Mouse (Mus musculus) forebrain, embryonic 12.5 days (tissue): ENCODE results near the gene Osbpl10. TPM values are rescaled to one million over a fixed set of nuclear protein-coding genes. Genes with fewer than 3 reads are reported as not detected.

Experiments
- ATAC-seq: fragments of 200-750 bp; cut with Nextera tagmentation; 2 replicates; pipeline ENCODE4 v1.8.0; 2017; ENCODE audit warnings: moderate TSS enrichment; ENCODE audit not compliant: low FRiP score
- H3K27ac ChIP-seq: fragments of 300-500 bp; sonication (generic); 2 replicates; pipeline ENCODE4 v1.5.1; 2016; ENCODE audit warnings: mild to moderate bottlenecking
- H3K27me3 ChIP-seq: fragments of 300-500 bp; sonication (generic); 2 replicates; pipeline ENCODE4 v1.6.1; 2016; ENCODE audit warnings: mild to moderate bottlenecking
- H3K36me3 ChIP-seq: fragments of 300-500 bp; sonication (generic); replicated peaks from 2 replicates; pipeline ENCODE4 v1.6.1; 2016; ENCODE audit warnings: mild to moderate bottlenecking
- H3K4me1 ChIP-seq: fragments of 300-500 bp; sonication (generic); 2 replicates; pipeline ENCODE4 v1.6.1; 2016
- H3K4me2 ChIP-seq: fragments of 300-500 bp; sonication (generic); 2 replicates; pipeline ENCODE4 v1.6.1; 2016; ENCODE audit warnings: mild to moderate bottlenecking, moderate library complexity
- H3K4me3 ChIP-seq: fragments of 300-500 bp; sonication (generic); replicated peaks from 2 replicates; pipeline ENCODE4 v1.5.1; 2016; ENCODE audit warnings: mild to moderate bottlenecking
- H3K9ac ChIP-seq: fragments of 300-500 bp; sonication (generic); 2 replicates; pipeline ENCODE4 v1.6.1; 2016; ENCODE audit warnings: mild to moderate bottlenecking
- H3K9me3 ChIP-seq: fragments of 300-500 bp; sonication (generic); 2 replicates; pipeline ENCODE4 v1.6.1; 2016
- WGBS: fragments of 180-500 bp; shearing (Covaris S2); methylation state at CpG from one replicate; pipeline ENCODE4 v1.1.7; 2016; 5-methylcytosine and 5-hydroxymethylcytosine counted together
- polyA plus RNA-seq: library from polyadenylated mRNA; unstranded; fragments of >200 nt; fragmentation: Nextera tagmentation; extraction: Ambion mirVana; gene quantifications from 2 replicates; pipeline ENCODE4 v1.2.1, GENCODE M21; 2016

Osbpl10 gene
- polyA plus RNA-seq, 1 experiment from 2014 or later: 1.6 TPM

GRCm38 (mm10) chr9:115058806-115059205 lies 80.4 kb downstream of the Osbpl10 start:
- H3K4me1 ChIP-seq: peaks cover 16% of the 10 kb centered on the region
- ATAC-seq: no peak
- no peak overlapping the region for H3K9ac ChIP-seq
- no peak overlapping the region for H3K27ac ChIP-seq
- H3K9me3 ChIP-seq: no peaks in the 10 kb centered on the region
- 46% methylated on average over 5 of the region's 5 CpGs for WGBS
- no peaks in the 10 kb centered on the region for H3K27me3 ChIP-seq
- H3K4me3 ChIP-seq: no peak overlapping the region
- no peak overlapping the region for H3K4me2 ChIP-seq
- H3K36me3 ChIP-seq: no peaks in the 10 kb centered on the region

GRCm38 (mm10) chr9:115064834-115065233 lies 86.5 kb downstream of the Osbpl10 start:
- H3K4me3 ChIP-seq: no peak overlapping the region
- no peak overlapping the region for H3K9ac ChIP-seq
- no peaks in the 10 kb centered on the region for H3K27me3 ChIP-seq
- 97% methylated on average over 1 of the region's 1 CpGs for WGBS
- H3K36me3 ChIP-seq: no peaks in the 10 kb centered on the region
- peaks cover 8% of the 10 kb centered on the region; the same call in 1 of the 2 replicates for H3K9me3 ChIP-seq
- no peak for ATAC-seq
- no peaks in the 10 kb centered on the region for H3K4me1 ChIP-seq
- H3K4me2 ChIP-seq: no peak overlapping the region
- H3K27ac ChIP-seq: no peak overlapping the region

GRCm38 (mm10) chr9:115067071-115067470 lies 88.7 kb downstream of the Osbpl10 start:
- Histone ChIP-seq H3K4me2 (no peak overlapping the region), H3K36me3 (no peaks in the 10 kb centered on the region), H3K4me1 (no peaks in the 10 kb centered on the region), H3K4me3 (no peak overlapping the region), H3K27me3 (no peaks in the 10 kb centered on the region), H3K27ac (no peak overlapping the region), H3K9me3 (peaks cover 8% of the 10 kb centered on the region; the same call in 1 of the 2 replicates), H3K9ac (no peak overlapping the region)
- 76% methylated on average over 9 of the region's 9 CpGs for WGBS
- ATAC-seq: no peak

- Histone ChIP-seq H3K4me2 (no peak overlapping the region), H3K27me3 (no peaks in the 10 kb centered on the region), H3K9me3 (peaks cover 12% of the 10 kb centered on the region; the same call in 1 of the 2 replicates), H3K36me3 (no peaks in the 10 kb centered on the region), H3K27ac (no peak overlapping the region), H3K4me3 (no peak overlapping the region), H3K9ac (no peak overlapping the region), H3K4me1 (no peaks in the 10 kb centered on the region)
- no peak for ATAC-seq
- 86% methylated on average over 4 of the region's 4 CpGs for WGBS
Observed at GRCm38 (mm10) chr9:115075191-115075590, 96.8 kb downstream of the Osbpl10 start.

GRCm38 (mm10) chr9:115088295-115088993 lies 110.1 kb downstream of the Osbpl10 start:
- Histone ChIP-seq H3K27ac (no peak overlapping the region), H3K9me3 (0 out of 2 replicates have a peak, but pooled peaks cover 4% of the 10 kb centered on the region), H3K4me3 (no peak overlapping the region), H3K36me3 (peaks cover 4% of the 10 kb centered on the region; the same call in 1 of the 2 replicates), H3K4me2 (no peak overlapping the region), H3K27me3 (no peaks in the 10 kb centered on the region), H3K9ac (no peak overlapping the region), H3K4me1 (no peaks in the 10 kb centered on the region)
- ATAC-seq: peak; percentile 80
- 54% methylated on average over 17 of the region's 17 CpGs for WGBS

GRCm38 (mm10) chr9:115089644-115090043 lies 111.3 kb downstream of the Osbpl10 start:
- 0 out of 2 replicates have a peak, but pooled peaks cover 4% of the 10 kb centered on the region for H3K9me3 ChIP-seq
- WGBS: 73% methylated on average over 5 of the region's 5 CpGs
- no peak overlapping the region for H3K9ac ChIP-seq
- no peak overlapping the region for H3K4me2 ChIP-seq
- peaks cover 4% of the 10 kb centered on the region; the same call in 1 of the 2 replicates for H3K36me3 ChIP-seq
- H3K27me3 ChIP-seq: no peaks in the 10 kb centered on the region
- no peak overlapping the region for H3K4me3 ChIP-seq
- H3K4me1 ChIP-seq: no peaks in the 10 kb centered on the region
- H3K27ac ChIP-seq: no peak overlapping the region
- ATAC-seq: no peak

- H3K4me3 ChIP-seq: no peak overlapping the region
- 90% methylated on average over 10 of the region's 10 CpGs for WGBS
- H3K27ac ChIP-seq: no peak overlapping the region
- no peaks in the 10 kb centered on the region for H3K9me3 ChIP-seq
- no peaks in the 10 kb centered on the region for H3K4me1 ChIP-seq
- no peak overlapping the region for H3K9ac ChIP-seq
- no peak for ATAC-seq
- no peak overlapping the region for H3K4me2 ChIP-seq
- H3K36me3 ChIP-seq: no peaks in the 10 kb centered on the region
- H3K27me3 ChIP-seq: no peaks in the 10 kb centered on the region
Observed at GRCm38 (mm10) chr9:115096481-115096880, 118.1 kb downstream of the Osbpl10 start.

- no peaks in the 10 kb centered on the region for H3K4me1 ChIP-seq
- no peaks in the 10 kb centered on the region for H3K9me3 ChIP-seq
- H3K27me3 ChIP-seq: no peaks in the 10 kb centered on the region
- H3K36me3 ChIP-seq: no peaks in the 10 kb centered on the region
- WGBS: 86% methylated on average over 4 of the region's 4 CpGs
- no peak for ATAC-seq
- no peak overlapping the region for H3K4me3 ChIP-seq
- H3K4me2 ChIP-seq: no peak overlapping the region
- H3K9ac ChIP-seq: no peak overlapping the region
- no peak overlapping the region for H3K27ac ChIP-seq
Observed at GRCm38 (mm10) chr9:115097340-115097739, 119.0 kb downstream of the Osbpl10 start.

GRCm38 (mm10) chr9:115100181-115100915 lies 122.0 kb downstream of the Osbpl10 start:
- no peak overlapping the region for H3K4me2 ChIP-seq
- H3K36me3 ChIP-seq: no peaks in the 10 kb centered on the region
- H3K27ac ChIP-seq: no peak overlapping the region
- H3K4me3 ChIP-seq: no peak overlapping the region
- 89% methylated on average over 15 of the region's 15 CpGs for WGBS
- no peak overlapping the region for H3K9ac ChIP-seq
- H3K4me1 ChIP-seq: no peaks in the 10 kb centered on the region
- ATAC-seq: no peak
- H3K9me3 ChIP-seq: no peaks in the 10 kb centered on the region
- H3K27me3 ChIP-seq: no peaks in the 10 kb centered on the region

GRCm38 (mm10) chr9:115107430-115107829 lies 129.1 kb downstream of the Osbpl10 start:
- H3K9me3 ChIP-seq: no peaks in the 10 kb centered on the region
- H3K4me1 ChIP-seq: peaks cover 8% of the 10 kb centered on the region; the same call in 1 of the 2 replicates
- no peak overlapping the region for H3K4me3 ChIP-seq
- whole genome bisulfite sequencing: 66% methylated on average over 7 of the region's 7 CpGs
- peak; percentile 65; the same call in 1 of the 2 replicates for ATAC-seq
- H3K9ac ChIP-seq: no peak overlapping the region
- H3K36me3 ChIP-seq: no peaks in the 10 kb centered on the region
- no peaks in the 10 kb centered on the region for H3K27me3 ChIP-seq
- no peak overlapping the region for H3K4me2 ChIP-seq
- H3K27ac ChIP-seq: no peak overlapping the region

GRCm38 (mm10) chr9:115110655-115111054 lies 132.3 kb downstream of the Osbpl10 start:
- no peak overlapping the region for H3K4me2 ChIP-seq
- no peak overlapping the region for H3K4me3 ChIP-seq
- ATAC-seq: no peak
- H3K36me3 ChIP-seq: no peaks in the 10 kb centered on the region
- H3K27me3 ChIP-seq: no peaks in the 10 kb centered on the region
- WGBS: 57% methylated on average over 3 of the region's 3 CpGs
- H3K9me3 ChIP-seq: no peaks in the 10 kb centered on the region
- H3K27ac ChIP-seq: no peak overlapping the region
- no peak overlapping the region for H3K9ac ChIP-seq
- H3K4me1 ChIP-seq: peaks cover 8% of the 10 kb centered on the region; the same call in 1 of the 2 replicates

GRCm38 (mm10) chr9:115117314-115117713 lies 138.9 kb downstream of the Osbpl10 start:
- no peak overlapping the region for H3K4me2 ChIP-seq
- H3K9me3 ChIP-seq: no peaks in the 10 kb centered on the region
- H3K36me3 ChIP-seq: no peaks in the 10 kb centered on the region
- no peak overlapping the region for H3K27ac ChIP-seq
- no peak overlapping the region for H3K4me3 ChIP-seq
- no peak for ATAC-seq
- WGBS: 85% methylated on average over 10 of the region's 10 CpGs
- no peak overlapping the region for H3K9ac ChIP-seq
- no peaks in the 10 kb centered on the region for H3K27me3 ChIP-seq
- H3K4me1 ChIP-seq: peaks cover 13% of the 10 kb centered on the region
